Mouse (Mus musculus) naive thymus-derived CD4-positive, alpha-beta T cell, adult 2 months (primary cell): ENCODE data around the gene Dlg2.

Experiments used
- DNase-seq: peaks from one replicate; pipeline ENCODE4 v3.0.0-alpha.2; 2011; ENCODE audit warnings: low read depth

The Dlg2 gene

GRCm38 (mm10) chr7:91576216-91576615 lies 1099.7 kb downstream of the Dlg2 start:
- DNase-seq: no peak

- no peak for DNase-seq
Observed at GRCm38 (mm10) chr7:91582203-91582602, 1105.7 kb downstream of the Dlg2 start.

GRCm38 (mm10) chr7:91583566-91583965 lies 1107.1 kb downstream of the Dlg2 start:
- DNase-seq: no peak

- DNase-seq: no peak
Observed at GRCm38 (mm10) chr7:91591261-91592170, 1115.0 kb downstream of the Dlg2 start.

GRCm38 (mm10) chr7:91598549-91598948 lies 1122.1 kb downstream of the Dlg2 start:
- DNase-seq: no peak

GRCm38 (mm10) chr7:91601307-91601706 lies 1124.8 kb downstream of the Dlg2 start:
- DNase-seq: no peak

- DNase-seq: no peak
Observed at GRCm38 (mm10) chr7:91603561-91603960, 1127.1 kb downstream of the Dlg2 start.

- no peak for DNase-seq
Observed at GRCm38 (mm10) chr7:91653033-91653432, 1176.6 kb downstream of the Dlg2 start.

GRCm38 (mm10) chr7:91659498-91659897 lies 1183.0 kb downstream of the Dlg2 start:
- no peak for DNase-seq

GRCm38 (mm10) chr7:91672236-91673017 lies 1196.0 kb downstream of the Dlg2 start:
- DNase-seq: no peak

- DNase-seq: no peak
Observed at GRCm38 (mm10) chr7:91674401-91674800, 1197.9 kb downstream of the Dlg2 start.

- no peak for DNase-seq
Observed at GRCm38 (mm10) chr7:91677934-91678333, 1201.5 kb downstream of the Dlg2 start.

GRCm38 (mm10) chr7:91687930-91688329 lies 1211.5 kb downstream of the Dlg2 start:
- DNase-seq: no peak

- no peak for DNase-seq
Observed at GRCm38 (mm10) chr7:91689829-91690228, 1213.4 kb downstream of the Dlg2 start.

GRCm38 (mm10) chr7:91709853-91710252 lies 1233.4 kb downstream of the Dlg2 start:
- no peak for DNase-seq

- no peak for DNase-seq
Observed at GRCm38 (mm10) chr7:91711184-91711583, 1234.7 kb downstream of the Dlg2 start.

GRCm38 (mm10) chr7:91715776-91716175 lies 1239.3 kb downstream of the Dlg2 start:
- no peak for DNase-seq

- no peak for DNase-seq
Observed at GRCm38 (mm10) chr7:91716696-91717095, 1240.2 kb downstream of the Dlg2 start.

GRCm38 (mm10) chr7:91720318-91720717 lies 1243.8 kb downstream of the Dlg2 start:
- no peak for DNase-seq

- DNase-seq: no peak
Observed at GRCm38 (mm10) chr7:91724397-91724796, 1247.9 kb downstream of the Dlg2 start.

GRCm38 (mm10) chr7:91740748-91741147 lies 1264.3 kb downstream of the Dlg2 start:
- DNase-seq: no peak

- no peak for DNase-seq
Observed at GRCm38 (mm10) chr7:91753151-91753861, 1276.8 kb downstream of the Dlg2 start.
